Mouse (Mus musculus): ENCODE results near the gene Paqr9. TPM values are rescaled to one million over a fixed set of nuclear protein-coding genes. Genes with fewer than 3 reads are reported as not detected.

Gene Paqr9
- total RNA-seq, 2 experiments from 2014 or later, result 3.6 to 4.1 TPM

GRCm38 (mm10) chr9:95570604-95571003 is 11.1 kb downstream of the Paqr9 start:
- DNase-seq, result no peak
- intact Hi-C loops (cut with DNase I), result no loop called here

DNA sequence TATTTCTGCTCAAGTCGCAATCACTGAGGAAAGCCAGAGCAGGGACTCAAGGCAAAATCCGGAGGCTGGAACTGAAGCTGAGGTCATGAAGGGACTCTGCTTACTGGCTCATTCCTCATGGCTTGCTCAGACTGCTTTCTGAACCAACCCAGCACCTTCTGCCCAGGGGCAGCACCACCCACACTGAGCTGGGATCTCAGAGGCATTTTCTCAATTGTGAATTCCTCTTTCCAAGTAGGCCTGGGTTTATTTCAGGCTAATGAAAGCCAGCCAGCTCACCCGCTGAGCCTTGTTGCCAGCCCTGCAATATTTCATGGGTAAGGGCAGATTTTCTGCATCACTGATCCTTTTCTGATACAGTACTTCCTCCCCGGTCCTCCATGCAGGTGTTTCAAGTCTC is 12.0 kb downstream of the Paqr9 start:
- intact Hi-C loops (cut with DNase I), result no loop called here
- DNase-seq, result no peak

DNA sequence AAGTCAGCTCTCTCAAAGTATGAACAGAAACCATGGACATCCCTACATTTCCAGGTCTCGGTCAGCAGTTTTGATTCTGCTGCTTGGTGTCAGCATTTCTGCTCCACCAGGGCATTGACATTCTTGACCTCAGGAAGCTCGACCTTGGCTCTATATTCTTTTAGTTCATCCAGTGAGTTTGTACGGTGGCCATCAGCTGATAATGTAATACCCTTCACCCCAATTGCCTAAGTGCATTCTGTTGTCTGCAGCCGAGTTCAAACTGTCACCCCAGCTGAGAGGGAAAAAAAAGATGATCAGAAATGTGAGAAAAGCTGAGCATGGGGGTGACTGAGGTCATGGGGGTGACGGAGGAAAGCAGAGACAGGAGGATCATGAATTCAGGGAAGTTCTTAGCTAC is 13.1 kb downstream of the Paqr9 start:
- intact Hi-C loops (cut with DNase I), result no loop called here
- DNase-seq, result no peak

DNA sequence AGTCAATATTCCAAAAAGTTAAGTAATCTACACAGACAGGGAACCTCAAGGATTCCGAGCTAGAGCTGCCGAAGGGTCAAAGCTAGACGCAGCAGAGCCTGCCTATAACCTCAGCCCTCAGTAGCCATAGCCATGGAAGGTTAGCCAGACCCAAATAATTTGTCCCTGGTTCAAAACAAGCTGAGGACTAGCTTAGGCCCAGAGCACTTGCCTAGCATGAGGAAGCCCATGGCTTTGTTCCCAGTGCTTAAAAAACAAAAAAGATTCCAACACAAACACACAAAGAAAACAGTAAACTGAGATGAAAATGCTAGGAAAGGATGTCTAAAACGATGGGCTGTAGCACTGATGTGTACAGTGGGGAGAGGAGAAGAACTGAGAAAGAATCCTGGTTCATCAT is 14.7 kb downstream of the Paqr9 start:
- intact Hi-C loops (cut with DNase I), result no loop called here
- no peak for DNase-seq

- DNase-seq, result no peak
- intact Hi-C loops (cut with DNase I), result no loop called here
Observed at GRCm38 (mm10) chr9:95577502-95577901, 18.0 kb downstream of the Paqr9 start.

GRCm38 (mm10) chr9:95578366-95578895 is 19.0 kb downstream of the Paqr9 start:
- no peak for DNase-seq
- intact Hi-C loops (cut with DNase I), result no loop called here

- intact Hi-C loops (cut with DNase I), result no loop called here
- no peak for DNase-seq
Observed at GRCm38 (mm10) chr9:95581021-95581757, 21.7 kb downstream of the Paqr9 start.

- DNase-seq, result no peak
- intact Hi-C loops (cut with DNase I), result no loop called here
Observed at GRCm38 (mm10) chr9:95581758-95582515, 22.5 kb downstream of the Paqr9 start.

DNA sequence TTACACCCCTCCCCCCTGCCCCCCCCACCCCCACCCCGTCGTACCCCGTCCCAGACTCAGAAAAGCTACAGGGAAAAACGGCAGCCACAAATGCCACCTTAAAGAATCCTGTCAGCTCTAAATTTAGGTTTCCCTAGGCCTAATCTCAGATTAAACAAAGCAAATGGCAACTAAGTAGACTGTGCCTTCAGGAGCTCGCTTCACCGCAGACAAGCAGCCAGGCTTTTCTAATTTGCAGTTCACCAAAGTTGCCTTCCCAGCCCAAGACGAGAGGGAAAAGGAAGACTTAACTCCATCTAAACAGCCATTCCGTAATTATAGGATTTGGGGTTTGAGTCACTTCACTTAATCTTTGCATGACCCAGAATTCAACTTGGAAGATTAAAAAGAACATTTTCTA is 23.1 kb downstream of the Paqr9 start:
- no peak for DNase-seq
- intact Hi-C loops (cut with DNase I), result no loop called here

- no peak for DNase-seq
- intact Hi-C loops (cut with DNase I), result no loop called here
Observed at GRCm38 (mm10) chr9:95586046-95586445, 26.6 kb downstream of the Paqr9 start.

DNA sequence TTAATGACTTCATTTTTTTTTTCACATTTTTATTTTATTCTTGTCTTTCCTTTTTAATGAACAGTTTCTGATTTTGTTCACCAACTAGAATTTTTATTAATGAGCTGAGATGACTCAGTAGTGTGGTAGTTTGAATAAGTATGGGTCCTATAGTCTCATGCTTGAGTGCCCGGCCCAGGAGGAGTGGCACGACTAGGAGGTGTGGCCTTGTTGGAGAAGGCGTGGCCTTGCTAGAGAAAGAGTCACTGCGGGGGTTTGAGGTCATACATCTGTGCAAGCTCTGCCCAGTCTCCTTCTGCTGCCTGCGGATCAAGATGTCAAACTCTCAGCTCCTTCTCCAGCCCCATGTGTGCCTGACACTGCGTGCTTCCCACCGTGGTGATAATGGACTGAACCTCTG is 28.6 kb downstream of the Paqr9 start:
- DNase-seq, result no peak
- intact Hi-C loops (cut with DNase I), result no loop called here

GRCm38 (mm10) chr9:95594291-95594690 is 34.8 kb downstream of the Paqr9 start:
- intact Hi-C loops (cut with DNase I), result no loop called here
- no peak for DNase-seq

DNA sequence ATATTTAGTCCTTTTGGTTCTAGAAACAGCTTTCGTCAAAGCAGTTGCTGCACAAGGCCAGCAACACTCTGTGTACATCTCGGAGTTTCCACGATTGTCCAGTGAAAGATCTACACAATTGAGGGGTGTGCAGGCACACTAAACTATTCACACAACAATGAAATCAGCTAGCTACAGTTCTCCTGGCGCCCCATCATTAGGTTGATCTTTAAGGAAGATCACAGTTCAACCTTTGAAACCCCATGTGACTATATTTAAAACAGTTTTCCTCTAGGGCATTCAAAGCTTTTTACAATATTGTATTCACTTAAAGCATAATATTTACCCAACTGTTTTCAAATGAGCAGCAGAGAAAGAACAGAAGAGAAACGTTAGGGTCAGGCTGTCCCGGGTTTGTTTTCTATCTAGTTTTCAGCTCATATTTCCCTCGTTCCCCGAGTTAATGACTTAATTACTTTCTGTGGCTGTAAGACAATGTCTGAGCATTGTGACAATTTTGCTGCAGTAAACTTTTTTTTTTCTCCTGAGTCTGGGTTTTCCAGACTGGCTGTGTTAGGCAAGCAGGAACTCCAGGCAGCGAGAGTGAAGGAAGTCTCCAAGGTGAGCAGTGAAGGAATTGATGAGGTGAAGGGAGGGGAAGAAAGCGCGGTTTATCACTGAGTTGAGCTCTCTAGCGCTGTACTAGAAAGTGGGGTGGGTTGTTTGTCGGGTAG is 38.2 kb downstream of the Paqr9 start:
- no peak for DNase-seq
- intact Hi-C loops (cut with DNase I), result no loop called here

- DNase-seq, result no peak
- intact Hi-C loops (cut with DNase I), result no loop called here
Observed at GRCm38 (mm10) chr9:95598179-95598721, 38.8 kb downstream of the Paqr9 start.

DNA sequence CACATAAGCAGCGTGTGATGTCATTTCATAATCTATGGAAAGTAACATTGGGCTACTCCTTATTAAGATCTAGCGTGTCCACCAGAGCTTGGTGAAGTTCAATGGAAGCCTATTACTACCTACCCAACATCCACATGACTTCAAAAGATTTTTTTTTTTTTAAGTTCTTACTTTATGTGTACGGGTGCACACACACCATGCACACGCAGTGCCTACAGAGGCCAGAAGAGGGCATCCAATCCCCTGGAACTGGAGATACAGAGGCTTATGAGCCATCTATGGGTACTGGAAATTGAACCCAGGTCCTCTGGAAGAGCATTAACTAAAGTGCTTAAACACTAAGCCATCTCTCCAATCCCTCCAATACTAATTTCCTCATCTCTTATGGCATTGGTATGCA is 39.9 kb downstream of the Paqr9 start:
- intact Hi-C loops (cut with DNase I), result no loop called here
- no peak for DNase-seq

- intact Hi-C loops (cut with DNase I), result no loop called here
- no peak for DNase-seq
Observed at GRCm38 (mm10) chr9:95602849-95603248, 43.4 kb downstream of the Paqr9 start.

- DNase-seq, result no peak
- intact Hi-C loops (cut with DNase I), result no loop called here
Observed at GRCm38 (mm10) chr9:95603316-95603715, 43.9 kb downstream of the Paqr9 start.

GRCm38 (mm10) chr9:95607196-95607595 is 47.7 kb downstream of the Paqr9 start:
- DNase-seq, result no peak
- intact Hi-C loops (cut with DNase I), result no loop called here

- DNase-seq, result no peak
- intact Hi-C loops (cut with DNase I), result no loop called here
Observed at GRCm38 (mm10) chr9:95612246-95612768, 52.9 kb downstream of the Paqr9 start.

- DNase-seq, result no peak
- intact Hi-C loops (cut with DNase I), result no loop called here
Observed at GRCm38 (mm10) chr9:95613426-95614127, 54.1 kb downstream of the Paqr9 start.
